Mouse (Mus musculus): ENCODE measurements around the gene Ogt. TPM values are rescaled to one million over a fixed set of nuclear protein-coding genes. Genes with fewer than 3 reads are reported as not detected.
A peak's percentile ranks its signal among the peaks of the same experiment; 100 is the strongest.

The Ogt gene
- polyA plus RNA-seq, 1 experiment, result 107 TPM

GRCm38 (mm10) chrX:101705111-101705510 is 65.3 kb downstream of the Ogt start:
- no peak for TF ChIP-seq CTCF (IDR thresholded peaks at IDR 0.05; ENCODE audit: control insufficient read depth, insufficient read depth, low read length)
- 79% methylated on average over 7 of the region's 7 CpGs for WGBS
- H3K4me1 ChIP-seq (ENCODE audit: control insufficient read depth, insufficient read depth, low read length), result no peaks in the 10 kb centered on the region
- H3K4me3 ChIP-seq (replicated peaks; ENCODE audit: control insufficient read depth, low read depth, low read length), result no peak overlapping the region
- H3K27ac ChIP-seq (ENCODE audit: control insufficient read depth, insufficient read depth, low read depth, low read length, poor library complexity), result no peak overlapping the region

GRCm38 (mm10) chrX:101720401-101720800 is 80.5 kb downstream of the Ogt start:
- no peak overlapping the region for H3K4me3 ChIP-seq (replicated peaks; ENCODE audit: control insufficient read depth, low read depth, low read length)

GRCm38 (mm10) chrX:101730010-101730409 is 90.2 kb downstream of the Ogt start:
- Histone ChIP-seq H3K27ac (ENCODE audit: control insufficient read depth, insufficient read depth, low read depth, low read length, poor library complexity) (no peak overlapping the region), H3K4me3 (replicated peaks; ENCODE audit: control insufficient read depth, low read depth, low read length) (no peak overlapping the region), H3K4me1 (ENCODE audit: control insufficient read depth, insufficient read depth, low read length) (no peaks in the 10 kb centered on the region; the same call in 1 of the 2 replicates)
- TF ChIP-seq CTCF (IDR thresholded peaks at IDR 0.05; ENCODE audit: control insufficient read depth, insufficient read depth, low read length), result no peak
- TF ChIP-seq POLR2A (IDR thresholded peaks at IDR 0.05; ENCODE audit: borderline replicate concordance, control insufficient read depth, low read depth, low read length), result no peak

More at GRCm38 (mm10) chrX:101720401-101720800, 80.5 kb downstream of the Ogt start:
- H3K27ac ChIP-seq (ENCODE audit: control insufficient read depth, insufficient read depth, low read depth, low read length, poor library complexity), result no peak overlapping the region
- WGBS, result 83% methylated on average over 1 of the region's 1 CpGs
- TF ChIP-seq CTCF (IDR thresholded peaks at IDR 0.05; ENCODE audit: control insufficient read depth, insufficient read depth, low read length) (no peak), POLR2A (IDR thresholded peaks at IDR 0.05; ENCODE audit: borderline replicate concordance, control insufficient read depth, low read depth, low read length) (no peak)
- no peaks in the 10 kb centered on the region for H3K4me1 ChIP-seq (ENCODE audit: control insufficient read depth, insufficient read depth, low read length)

GRCm38 (mm10) chrX:101732644-101733043 is 92.8 kb downstream of the Ogt start:
- no peak overlapping the region for H3K4me3 ChIP-seq (replicated peaks; ENCODE audit: control insufficient read depth, low read depth, low read length)
- TF ChIP-seq CTCF (IDR thresholded peaks at IDR 0.05; ENCODE audit: control insufficient read depth, insufficient read depth, low read length) (no peak), POLR2A (IDR thresholded peaks at IDR 0.05; ENCODE audit: borderline replicate concordance, control insufficient read depth, low read depth, low read length) (no peak)
- H3K4me1 ChIP-seq (ENCODE audit: control insufficient read depth, insufficient read depth, low read length), result no peaks in the 10 kb centered on the region; the same call in 1 of the 2 replicates
- WGBS, result 44% methylated on average over 12 of the region's 12 CpGs
- H3K27ac ChIP-seq (ENCODE audit: control insufficient read depth, insufficient read depth, low read depth, low read length, poor library complexity), result no peak overlapping the region

- no peak overlapping the region for H3K27ac ChIP-seq (ENCODE audit: control insufficient read depth, insufficient read depth, low read depth, low read length, poor library complexity)
- TF ChIP-seq POLR2A (IDR thresholded peaks at IDR 0.05; ENCODE audit: borderline replicate concordance, control insufficient read depth, low read depth, low read length) (no peak), CTCF (IDR thresholded peaks at IDR 0.05; ENCODE audit: control insufficient read depth, insufficient read depth, low read length) (no peak)
- WGBS, result 13% methylated on average over 3 of the region's 3 CpGs
- H3K4me1 ChIP-seq (ENCODE audit: control insufficient read depth, insufficient read depth, low read length), result no peaks in the 10 kb centered on the region; the same call in 1 of the 2 replicates
- no peak overlapping the region for H3K4me3 ChIP-seq (replicated peaks; ENCODE audit: control insufficient read depth, low read depth, low read length)
Measured at GRCm38 (mm10) chrX:101733288-101733687, 93.4 kb downstream of the Ogt start.

- H3K4me1 ChIP-seq (ENCODE audit: control insufficient read depth, insufficient read depth, low read length), result no peaks in the 10 kb centered on the region; the same call in 1 of the 2 replicates
- peak within 1 kb of the TSS; percentile 57 for H3K27ac ChIP-seq (ENCODE audit: control insufficient read depth, insufficient read depth, low read depth, low read length, poor library complexity)
- WGBS, result 11% methylated on average over 11 of the region's 11 CpGs
- no peak for TF ChIP-seq CTCF (IDR thresholded peaks at IDR 0.05; ENCODE audit: control insufficient read depth, insufficient read depth, low read length)
- 0 out of 2 replicates have a peak, but pooled peaks have one; percentile 14 for TF ChIP-seq POLR2A (IDR thresholded peaks at IDR 0.05; ENCODE audit: borderline replicate concordance, control insufficient read depth, low read depth, low read length)
- H3K4me3 ChIP-seq (replicated peaks; ENCODE audit: control insufficient read depth, low read depth, low read length), result peak within 1 kb of the TSS; percentile 5
Measured at GRCm38 (mm10) chrX:101733828-101734319, 94.0 kb downstream of the Ogt start, which contains the start of gene Cxcr3. Cxcr3 (minus strand) TSS chrX:101734269.

Other genes starting within 250 kb of the Ogt start
- gene Zmym3, start 219.2 kb upstream of the Ogt start, polyA plus RNA-seq (2011; ENCODE audit: insufficient read depth, insufficient read length, low replicate concordance, missing spikeins), result 9.3 and 26.9 TPM in 2 replicates
- 112 and 164 TPM in 2 replicates for gene Nono, start 210.7 kb upstream of the Ogt start, polyA plus RNA-seq (2011; ENCODE audit: insufficient read depth, insufficient read length, low replicate concordance, missing spikeins)
- gene Itgb1bp2, start 191.0 kb upstream of the Ogt start, polyA plus RNA-seq (2011; ENCODE audit: insufficient read depth, insufficient read length, low replicate concordance, missing spikeins), result 2.4 and 4.1 TPM in 2 replicates
- 16.0 and 30.3 TPM in 2 replicates for gene Taf1, start 107.3 kb upstream of the Ogt start, polyA plus RNA-seq (2011; ENCODE audit: insufficient read depth, insufficient read length, low replicate concordance, missing spikeins)
- 1.4 and 3.0 TPM in 2 replicates for gene Cxcr3, start 94.2 kb downstream of the Ogt start, polyA plus RNA-seq (2011; ENCODE audit: insufficient read depth, insufficient read length, low replicate concordance, missing spikeins)
- gene Gm4779, start 154.4 kb downstream of the Ogt start, polyA plus RNA-seq (2011; ENCODE audit: insufficient read depth, insufficient read length, low replicate concordance, missing spikeins), result 0.66 TPM in 1 of 2 replicates, not detected in the other
- gene 8030474K03Rik, start 154.6 kb downstream of the Ogt start, polyA plus RNA-seq (2011; ENCODE audit: insufficient read depth, insufficient read length, low replicate concordance, missing spikeins), result not detected in 2 replicates
- 2.5 and 10.9 TPM in 2 replicates for gene Nhsl2, start 209.3 kb downstream of the Ogt start, polyA plus RNA-seq (2011; ENCODE audit: insufficient read depth, insufficient read length, low replicate concordance, missing spikeins)